Mouse (Mus musculus) gastrocnemius, postnatal 10 days (tissue): ENCODE data around the gene Vmn2r101. TPM values are rescaled to one million over a fixed set of nuclear protein-coding genes. Genes with fewer than 3 reads are reported as not detected.

Source experiments
- DNase-seq: peaks from one replicate; pipeline ENCODE4 v3.0.0; 2021; ENCODE audit warnings: mixed read lengths
- long read RNA-seq, 2 experiments: library from polyadenylated mRNA; stranded (forward); transcript quantifications; one replicate each; pipeline ENCODE4 v2.0.0; 2021
- total RNA-seq, 2 experiments: library from RNA; stranded (reverse); gene quantifications; 2 replicates each; pipeline ENCODE4 v1.2.3; 2021

The Vmn2r101 gene
- total RNA-seq, result not detected
- long read RNA-seq, experiment 1, result 0 reads
- long read RNA-seq, experiment 2, result 0 reads

- DNase-seq, result no peak
Observed at GRCm38 (mm10) chr17:19576927-19577326, at the start of gene Vmn2r101. Gene Vmn2r101 (plus strand): TSS chr17:19577227.

DNA sequence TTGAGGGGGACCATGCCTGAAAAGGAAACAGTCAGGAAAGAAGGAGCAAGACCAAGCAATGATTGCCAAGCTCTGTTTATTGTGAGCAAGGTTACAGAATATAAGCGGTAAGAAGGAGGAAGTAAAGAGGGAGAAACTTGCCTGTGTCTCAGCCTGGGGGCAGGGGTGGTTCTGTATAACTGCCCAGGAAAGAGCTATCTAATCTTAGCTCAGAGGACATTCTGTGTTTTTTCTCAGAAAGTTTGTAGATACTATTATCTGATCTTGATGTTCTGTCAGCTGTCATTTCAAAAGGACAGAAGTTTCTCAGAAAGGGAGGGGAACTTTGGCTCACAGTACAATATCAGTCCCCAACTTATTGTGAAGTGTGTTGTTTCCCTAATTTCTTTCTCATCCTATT lies 52.3 kb downstream of the Vmn2r101 start:
- DNase-seq, result no peak

- no peak for DNase-seq
Observed at GRCm38 (mm10) chr17:19658447-19658846, 81.4 kb downstream of the Vmn2r101 start.

GRCm38 (mm10) chr17:19660028-19660427 lies 83.0 kb downstream of the Vmn2r101 start, which contains the start of gene Vmn2r102:
Gene Vmn2r102 (plus strand): TSS chr17:19660328.
- DNase-seq, result no peak

Other genes with a start within 250 kb of the Vmn2r101 start
- not detected for gene Vmn2r99, start 215.3 kb upstream of the Vmn2r101 start, total RNA-seq
- gene Vmn2r100, start 72.5 kb upstream of the Vmn2r101 start, total RNA-seq, result not detected
- not detected for gene Vmn2r102, start 83.1 kb downstream of the Vmn2r101 start, total RNA-seq
- gene Vmn2r103, start 196.1 kb downstream of the Vmn2r101 start, total RNA-seq, result not detected